Mouse (Mus musculus) adrenal gland (tissue): Measurements from ENCODE around the gene Smtnl2.

Experiments used
- intact Hi-C: fragments of 180-260 bp; cut with DNase I; formaldehyde crosslinking; loops from one replicate; pipeline ENCODE4 v1.15.1; 2025
- microRNA-seq, 2 experiments: library from miRNA; unstranded; fragments of <30 nt; microRNA quantifications; one replicate each; pipeline ENCODE4; 2019

Gene Smtnl2

GRCm38 (mm10) chr11:72363523-72364240 lies 47.8 kb downstream of the Smtnl2 start:
- intact Hi-C loops: no loop called here

GRCm38 (mm10) chr11:72362347-72362741 lies 49.2 kb downstream of the Smtnl2 start, which contains the start of gene Tekt1:
Gene Tekt1 (minus strand): TSS chr11:72362442.
- intact Hi-C loops: no loop called here

GRCm38 (mm10) chr11:72361385-72362346 lies 49.8 kb downstream of the Smtnl2 start:
- intact Hi-C loops: no loop called here

GRCm38 (mm10) chr11:72354971-72355728 lies 56.4 kb downstream of the Smtnl2 start:
- intact Hi-C loops: loop anchor here (1.0 to 2.0 kb wide), 2 partner anchors 74 to 211 kb away; no protein-coding TSS in a partner anchor

- intact Hi-C loops: no loop called here
Observed at GRCm38 (mm10) chr11:72353186-72353585, 58.3 kb downstream of the Smtnl2 start.

GRCm38 (mm10) chr11:72352272-72352671 lies 59.2 kb downstream of the Smtnl2 start:
- intact Hi-C loops: no loop called here

- intact Hi-C loops: no loop called here
Observed at GRCm38 (mm10) chr11:72349652-72350051, 61.9 kb downstream of the Smtnl2 start.

- intact Hi-C loops: no loop called here
Observed at GRCm38 (mm10) chr11:72349016-72349415, 62.5 kb downstream of the Smtnl2 start.

GRCm38 (mm10) chr11:72348563-72348962 lies 63.0 kb downstream of the Smtnl2 start:
- intact Hi-C loops: no loop called here

GRCm38 (mm10) chr11:72344486-72344885 lies 67.0 kb downstream of the Smtnl2 start:
- intact Hi-C loops: loop anchor here (2.0 to 5.0 kb wide), 2 partner anchors 84 to 223 kb away; no protein-coding TSS in a partner anchor

- intact Hi-C loops: loop anchor here (2.0 to 5.0 kb wide), 2 partner anchors 85 to 223 kb away; no protein-coding TSS in a partner anchor
Observed at GRCm38 (mm10) chr11:72343904-72344303, 67.6 kb downstream of the Smtnl2 start.

- intact Hi-C loops: loop anchor here (5.0 kb wide), 1 partner anchor 224 kb away; no protein-coding TSS in a partner anchor
Observed at GRCm38 (mm10) chr11:72343238-72343625, 68.3 kb downstream of the Smtnl2 start.

GRCm38 (mm10) chr11:72342549-72343237 lies 68.8 kb downstream of the Smtnl2 start:
- intact Hi-C loops: loop anchor here (5.0 kb wide), 1 partner anchor 225 kb away; no protein-coding TSS in a partner anchor

- intact Hi-C loops: loop anchor here (5.0 kb wide), 1 partner anchor 228 kb away; no protein-coding TSS in a partner anchor
Observed at GRCm38 (mm10) chr11:72339716-72340115, 71.8 kb downstream of the Smtnl2 start.

Small RNAs within 50 kb of the gene (microRNA-seq; reads per million reads assigned to microRNA genes)
- 0 reads per million in 2 experiments for gene Mir6338
